Mouse (Mus musculus) cerebellum, postnatal 36 days (tissue): ENCODE measurements around the gene Dock1.

Experiments used
- DNase-seq, 2 experiments: peaks; one replicate each; pipeline ENCODE4 v3.0.0; 2021 to 2022; ENCODE audit warnings: mixed read lengths in 2 of 2

Gene Dock1

GRCm38 (mm10) chr7:134696126-134696979, 25.9 kb downstream of the Dock1 start:
- no peak for DNase-seq

GRCm38 (mm10) chr7:134697479-134697878, 27.0 kb downstream of the Dock1 start:
- DNase-seq, result no peak

GRCm38 (mm10) chr7:134698246-134698645, 27.8 kb downstream of the Dock1 start:
- no peak for DNase-seq

GRCm38 (mm10) chr7:134700001-134700400, 29.5 kb downstream of the Dock1 start:
- no peak for DNase-seq

- no peak for DNase-seq
These were observed 32.0 kb downstream of the Dock1 start for GRCm38 (mm10) chr7:134702481-134702880.

GRCm38 (mm10) chr7:134703704-134704103, 33.2 kb downstream of the Dock1 start:
- DNase-seq, result no peak

GRCm38 (mm10) chr7:134709226-134709853, 38.9 kb downstream of the Dock1 start:
- DNase-seq, result peak; percentile 4 to 7

- DNase-seq, result no peak
These were observed 41.1 kb downstream of the Dock1 start for GRCm38 (mm10) chr7:134711576-134711975.

GRCm38 (mm10) chr7:134719406-134719805, 49.0 kb downstream of the Dock1 start:
- no peak for DNase-seq

GRCm38 (mm10) chr7:134722361-134722760, 51.9 kb downstream of the Dock1 start:
- no peak for DNase-seq

- DNase-seq, result no peak
These were observed 52.5 kb downstream of the Dock1 start for GRCm38 (mm10) chr7:134722955-134723354.

- DNase-seq, result no peak
These were observed 53.1 kb downstream of the Dock1 start for GRCm38 (mm10) chr7:134723509-134723908.

GRCm38 (mm10) chr7:134724841-134725240, 54.4 kb downstream of the Dock1 start:
- DNase-seq, result no peak

GRCm38 (mm10) chr7:134725551-134726529, 55.4 kb downstream of the Dock1 start:
- DNase-seq, result no peak

- no peak for DNase-seq
These were observed 56.2 kb downstream of the Dock1 start for GRCm38 (mm10) chr7:134726530-134727258.

- no peak for DNase-seq
These were observed 58.9 kb downstream of the Dock1 start for GRCm38 (mm10) chr7:134729348-134729747.

- no peak for DNase-seq
These were observed 60.1 kb downstream of the Dock1 start for GRCm38 (mm10) chr7:134730406-134731126.

GRCm38 (mm10) chr7:134747059-134747458, 76.6 kb downstream of the Dock1 start:
- no peak for DNase-seq

GRCm38 (mm10) chr7:134748376-134748775, 77.9 kb downstream of the Dock1 start:
- no peak for DNase-seq

GRCm38 (mm10) chr7:134749613-134750012, 79.2 kb downstream of the Dock1 start:
- DNase-seq, result no peak

- DNase-seq, result no peak
These were observed 81.0 kb downstream of the Dock1 start for GRCm38 (mm10) chr7:134751496-134751895.

GRCm38 (mm10) chr7:134753417-134753816, 83.0 kb downstream of the Dock1 start:
- DNase-seq, result no peak
